ENCODE assay signal across 9 mouse cellular contexts in genomic region chr2:164142021-164142420, GRCm38 (mm10). TPM values are rescaled to one million over a fixed set of nuclear protein-coding genes. Genes with fewer than 3 reads are reported as not detected.
DNase-seq lines count a peak whose midpoint lies in the region; ATAC-seq and TF ChIP-seq lines count a peak whose summit lies in the region.
"Had no signal": no experiment of that assay in that cellular context is flagged by ENCODE, and none has a peak within 500 bp of the region (broad histone marks: within the 10 kb centered on the region; RNA-seq: fewer than 3 reads in every experiment).

No protein-coding gene starts in this region.

- no peak overlapping the region for H3K4me3 ChIP-seq in kidney, embryonic 16.5 days (ENCODE audit: low read length)
- H3K4me3 ChIP-seq in embryonic facial prominence, embryonic 13.5 days, result no peak overlapping the region
- no peak overlapping the region for H3K4me3 ChIP-seq in hindbrain, embryonic 14.5 days (replicated peaks; ENCODE audit: low read length)
- H3K4me3 ChIP-seq in liver, postnatal 0 days (ENCODE audit: low read depth, low read length), result no peak overlapping the region
- H3K4me3 ChIP-seq in intestine, postnatal 0 days (ENCODE audit: low read depth, low read length), result no peak overlapping the region
- H3K4me3 ChIP-seq: megakaryocyte, embryonic 14.5 days had no signal

- peaks cover 13% of the 10 kb centered on the region for H3K4me1 ChIP-seq in kidney, embryonic 16.5 days (ENCODE audit: insufficient read depth, low read length)
- peaks cover 36% of the 10 kb centered on the region for H3K4me1 ChIP-seq in embryonic facial prominence, embryonic 13.5 days
- H3K4me1 ChIP-seq in hindbrain, embryonic 14.5 days (replicated peaks; ENCODE audit: control insufficient read depth, insufficient read depth, low read length), result peaks cover 8% of the 10 kb centered on the region
- H3K4me1 ChIP-seq in liver, postnatal 0 days (ENCODE audit: insufficient read depth), result no peaks in the 10 kb centered on the region
- no peaks in the 10 kb centered on the region for H3K4me1 ChIP-seq in intestine, postnatal 0 days (replicated peaks; ENCODE audit: control insufficient read depth, insufficient read depth, low read length)

- H3K9me3 ChIP-seq in kidney, embryonic 16.5 days (ENCODE audit: low read length), result no peaks in the 10 kb centered on the region
- no peaks in the 10 kb centered on the region for H3K9me3 ChIP-seq in embryonic facial prominence, embryonic 13.5 days
- H3K9me3 ChIP-seq in hindbrain, embryonic 14.5 days (ENCODE audit: control insufficient read depth, low read length), result no peaks in the 10 kb centered on the region
- H3K9me3 ChIP-seq in liver, postnatal 0 days (ENCODE audit: low read length), result no peaks in the 10 kb centered on the region
- H3K9me3 ChIP-seq in intestine, postnatal 0 days (ENCODE audit: control insufficient read depth), result no peaks in the 10 kb centered on the region
- H3K9me3 ChIP-seq: megakaryocyte, embryonic 14.5 days had no signal

- WGBS in kidney, embryonic 16.5 days, result 70% methylated on average over 10 of the region's 10 CpGs
- 26% methylated on average over 10 of the region's 10 CpGs for WGBS in embryonic facial prominence, embryonic 13.5 days
- 52% methylated on average over 10 of the region's 10 CpGs for WGBS in hindbrain, embryonic 14.5 days
- WGBS in liver, postnatal 0 days (ENCODE audit: insufficient replicate concordance), result 73% methylated on average over 10 of the region's 10 CpGs
- 72% methylated on average over 10 of the region's 10 CpGs for WGBS in intestine, postnatal 0 days

- H3K27ac ChIP-seq in kidney, embryonic 16.5 days (ENCODE audit: low read length), result 0 out of 2 replicates have a peak overlapping the region, but pooled peaks have one; percentile 17
- H3K27ac ChIP-seq in embryonic facial prominence, embryonic 13.5 days, result peak overlapping the region; percentile 89
- 0 out of 2 replicates have a peak overlapping the region, but pooled peaks have one; percentile 12 for H3K27ac ChIP-seq in hindbrain, embryonic 14.5 days
- no peak overlapping the region for H3K27ac ChIP-seq in liver, postnatal 0 days (ENCODE audit: low read depth)
- no peak overlapping the region for H3K27ac ChIP-seq in intestine, postnatal 0 days (ENCODE audit: low read depth, low read length)

- TF ChIP-seq EP300 in liver, postnatal 0 days (IDR thresholded peaks at IDR 0.05; ENCODE audit: low read depth), result no peak

- H3K9ac ChIP-seq in kidney, embryonic 16.5 days (replicated peaks; ENCODE audit: low read length), result no peak overlapping the region
- H3K9ac ChIP-seq in embryonic facial prominence, embryonic 13.5 days, result 0 out of 2 replicates have a peak overlapping the region, but pooled peaks have one; percentile 21
- no peak overlapping the region for H3K9ac ChIP-seq in hindbrain, embryonic 14.5 days
- H3K9ac ChIP-seq in liver, postnatal 0 days (replicated peaks), result no peak overlapping the region
- H3K9ac ChIP-seq in intestine, postnatal 0 days (ENCODE audit: low read depth, low read length), result no peak overlapping the region

- H3K27me3 ChIP-seq in kidney, embryonic 16.5 days (ENCODE audit: insufficient read depth, low read length), result no peaks in the 10 kb centered on the region
- H3K27me3 ChIP-seq in embryonic facial prominence, embryonic 13.5 days, result no peaks in the 10 kb centered on the region
- no peaks in the 10 kb centered on the region for H3K27me3 ChIP-seq in hindbrain, embryonic 14.5 days (ENCODE audit: control insufficient read depth, insufficient read depth, low read length)
- H3K27me3 ChIP-seq in liver, postnatal 0 days (ENCODE audit: insufficient read depth, low read length), result no peaks in the 10 kb centered on the region
- no peaks in the 10 kb centered on the region for H3K27me3 ChIP-seq in intestine, postnatal 0 days (replicated peaks; ENCODE audit: control insufficient read depth, insufficient read depth, low read length)
- H3K27me3 ChIP-seq: megakaryocyte, embryonic 14.5 days had no signal

- no peak overlapping the region for H3K4me2 ChIP-seq in kidney, embryonic 16.5 days (replicated peaks; ENCODE audit: low read depth, low read length)
- no peak overlapping the region for H3K4me2 ChIP-seq in embryonic facial prominence, embryonic 13.5 days
- no peak overlapping the region for H3K4me2 ChIP-seq in hindbrain, embryonic 14.5 days (replicated peaks)
- H3K4me2 ChIP-seq in liver, postnatal 0 days (ENCODE audit: low read depth, low read length), result no peak overlapping the region
- H3K4me2 ChIP-seq in intestine, postnatal 0 days (replicated peaks; ENCODE audit: low read depth), result no peak overlapping the region

- no peaks in the 10 kb centered on the region for H3K36me3 ChIP-seq in kidney, embryonic 16.5 days (ENCODE audit: insufficient read depth, low read length)
- peaks cover 6% of the 10 kb centered on the region; the same call in 1 of the 2 replicates for H3K36me3 ChIP-seq in embryonic facial prominence, embryonic 13.5 days
- H3K36me3 ChIP-seq in hindbrain, embryonic 14.5 days (replicated peaks; ENCODE audit: control insufficient read depth, insufficient read depth), result no peaks in the 10 kb centered on the region; the same call in 1 of the 2 replicates
- H3K36me3 ChIP-seq in liver, postnatal 0 days (replicated peaks; ENCODE audit: insufficient read depth, low read length), result peaks cover 18% of the 10 kb centered on the region
- H3K36me3 ChIP-seq in intestine, postnatal 0 days (ENCODE audit: control insufficient read depth, insufficient read depth), result no peaks in the 10 kb centered on the region

- no peak for DNase-seq in kidney, postnatal 25 days
- no peak for DNase-seq in hindbrain, embryonic 14.5 days (ENCODE audit: low spot score)
- DNase-seq in right cerebral cortex, adult 18-20 months, result peak; percentile 68
- no peak for DNase-seq in liver, postnatal 0 days
- no peak for DNase-seq in kidney, postnatal 14 days

- no peak for ATAC-seq in kidney, embryonic 16.5 days (ENCODE audit: low FRiP score, low TSS enrichment)
- no peak for ATAC-seq in embryonic facial prominence, embryonic 13.5 days (ENCODE audit: insufficient number of reproducible peaks, insufficient read depth, low FRiP score, low TSS enrichment, low read depth)
- ATAC-seq in hindbrain, embryonic 14.5 days (ENCODE audit: low FRiP score), result no peak
- no peak for ATAC-seq in liver, postnatal 0 days
- ATAC-seq in intestine, postnatal 0 days, result no peak

- TF ChIP-seq CTCF in liver, postnatal 0 days (IDR thresholded peaks at IDR 0.05; ENCODE audit: low read depth), result no peak
- TF ChIP-seq CTCF in intestine, postnatal 0 days (IDR thresholded peaks at IDR 0.05; ENCODE audit: low read depth), result no peak

RNA-seq across cellular contexts. Expression of gene Kcns1, which starts 28.9 kb away (rescaled TPM):
- polyA plus RNA-seq in kidney, embryonic 16.5 days (2015; fragmentation: Nextera tagmentation; extraction: Ambion mirVana), result 0.21 and 0.25 TPM in 2 replicates
- polyA plus RNA-seq in embryonic facial prominence, embryonic 13.5 days (2015; fragmentation: Nextera tagmentation; extraction: Ambion mirVana), result 0.80 and 1.2 TPM in 2 replicates
- polyA plus RNA-seq in hindbrain, embryonic 14.5 days (2014; fragmentation: Nextera tagmentation; extraction: Ambion mirVana), result 1.1 and 1.6 TPM in 2 replicates
- polyA plus RNA-seq in liver, postnatal 0 days (2015; fragmentation: Nextera tagmentation; extraction: Ambion mirVana), result not detected in 2 replicates
- 0.07 and 0.21 TPM in 2 replicates for polyA plus RNA-seq in intestine, postnatal 0 days (2015; fragmentation: Nextera tagmentation; extraction: Ambion mirVana)

RNA-seq across cellular contexts. Expression of gene Wfdc5, which starts 40.5 kb away (rescaled TPM):
- not detected in 2 replicates for polyA plus RNA-seq in kidney, embryonic 16.5 days (2015; fragmentation: Nextera tagmentation; extraction: Ambion mirVana)
- polyA plus RNA-seq in embryonic facial prominence, embryonic 13.5 days (2015; fragmentation: Nextera tagmentation; extraction: Ambion mirVana), result not detected in 2 replicates
- not detected in 2 replicates for polyA plus RNA-seq in hindbrain, embryonic 14.5 days (2014; fragmentation: Nextera tagmentation; extraction: Ambion mirVana)
- not detected in 2 replicates for polyA plus RNA-seq in liver, postnatal 0 days (2015; fragmentation: Nextera tagmentation; extraction: Ambion mirVana)
- 0.44 TPM in 1 of 2 replicates, not detected in the other for polyA plus RNA-seq in intestine, postnatal 0 days (2015; fragmentation: Nextera tagmentation; extraction: Ambion mirVana)

RNA-seq across cellular contexts. Expression of gene Wfdc12, which starts 48.4 kb away (rescaled TPM):
- not detected in 2 replicates for polyA plus RNA-seq in kidney, embryonic 16.5 days (2015; fragmentation: Nextera tagmentation; extraction: Ambion mirVana)
- polyA plus RNA-seq in embryonic facial prominence, embryonic 13.5 days (2015; fragmentation: Nextera tagmentation; extraction: Ambion mirVana), result not detected in 2 replicates
- polyA plus RNA-seq in hindbrain, embryonic 14.5 days (2014; fragmentation: Nextera tagmentation; extraction: Ambion mirVana), result not detected in 2 replicates
- 0.14 TPM in 2 replicates for polyA plus RNA-seq in liver, postnatal 0 days (2015; fragmentation: Nextera tagmentation; extraction: Ambion mirVana)
- not detected in 2 replicates for polyA plus RNA-seq in intestine, postnatal 0 days (2015; fragmentation: Nextera tagmentation; extraction: Ambion mirVana)

RNA-seq across cellular contexts. Expression of gene Wfdc15a, which starts 57.9 kb away (rescaled TPM):
- not detected in 2 replicates for polyA plus RNA-seq in kidney, embryonic 16.5 days (2015; fragmentation: Nextera tagmentation; extraction: Ambion mirVana)
- polyA plus RNA-seq in embryonic facial prominence, embryonic 13.5 days (2015; fragmentation: Nextera tagmentation; extraction: Ambion mirVana), result not detected in 2 replicates
- not detected in 2 replicates for polyA plus RNA-seq in hindbrain, embryonic 14.5 days (2014; fragmentation: Nextera tagmentation; extraction: Ambion mirVana)
- polyA plus RNA-seq in liver, postnatal 0 days (2015; fragmentation: Nextera tagmentation; extraction: Ambion mirVana), result not detected in 2 replicates
- polyA plus RNA-seq in intestine, postnatal 0 days (2015; fragmentation: Nextera tagmentation; extraction: Ambion mirVana), result not detected in 2 replicates

Comparison
In these comparisons a context has a peak if more than half of its experiments do, and no peak if none do; other contexts are left out.
1. H3K27ac ChIP-seq: peak in kidney, embryonic 16.5 days (single experiment), embryonic facial prominence, embryonic 13.5 days (single experiment) and hindbrain, embryonic 14.5 days (single experiment); none in liver, postnatal 0 days (single experiment) and intestine, postnatal 0 days (single experiment).